16 mouse cellular contexts compared by ENCODE assay signal in genomic region chr7:99531408-99531970, GRCm38 (mm10). TPM values are rescaled to one million over a fixed set of nuclear protein-coding genes. Genes with fewer than 3 reads are reported as not detected.
DNase-seq lines count a peak whose midpoint lies in the region; ATAC-seq and TF ChIP-seq lines count a peak whose summit lies in the region.
"Had no signal": no experiment of that assay in that cellular context is flagged by ENCODE, and none has a peak within 500 bp of the region (broad histone marks: within the 10 kb centered on the region; RNA-seq: fewer than 3 reads in every experiment).

No protein-coding gene starts in this region.

- H3K9ac ChIP-seq in heart, embryonic 13.5 days = no peak overlapping the region
- H3K9ac ChIP-seq in liver, embryonic 11.5 days (ENCODE audit: low read depth, low read length) = peak overlapping the region; percentile 54
- H3K9ac ChIP-seq: hindbrain, embryonic 15.5 days; neural tube, embryonic 12.5 days had no signal

- no peak overlapping the region for H3K4me2 ChIP-seq in heart, embryonic 13.5 days
- H3K4me2 ChIP-seq in liver, embryonic 11.5 days = peak overlapping the region; percentile 46
- H3K4me2 ChIP-seq: hindbrain, embryonic 15.5 days; neural tube, embryonic 12.5 days had no signal

- no peak overlapping the region for H3K4me3 ChIP-seq in heart, embryonic 13.5 days
- no peak overlapping the region for H3K4me3 ChIP-seq in brown adipose tissue, adult 24 weeks (ENCODE audit: insufficient read depth, low read depth, low read length)
- no peak overlapping the region for H3K4me3 ChIP-seq in liver, embryonic 11.5 days (ENCODE audit: low read depth, low read length)
- peak overlapping the region; percentile 89 for H3K4me3 ChIP-seq in megakaryocyte, embryonic 14.5 days (replicated peaks)
- H3K4me3 ChIP-seq in lung, adult 2 months (replicated peaks; ENCODE audit: extremely low read depth, low read depth, low read length) = no peak overlapping the region
- H3K4me3 ChIP-seq: embryonic facial prominence, embryonic 10.5 days; hindbrain, embryonic 15.5 days; neural tube, embryonic 12.5 days had no signal

- WGBS in heart, embryonic 13.5 days = 71% methylated on average over 3 of the region's 3 CpGs
- WGBS in liver, embryonic 11.5 days = 42% methylated on average over 3 of the region's 3 CpGs
- WGBS in lung, adult 2 months = 58% methylated on average over 3 of the region's 3 CpGs

- TF ChIP-seq CTCF in lung, adult 2 months (IDR thresholded peaks at IDR 0.05; ENCODE audit: insufficient read depth, low read length) = no peak

- no peaks in the 10 kb centered on the region for H3K9me3 ChIP-seq in heart, embryonic 13.5 days
- no peaks in the 10 kb centered on the region for H3K9me3 ChIP-seq in liver, embryonic 11.5 days (ENCODE audit: control insufficient read depth, low read length)
- H3K9me3 ChIP-seq in megakaryocyte, embryonic 14.5 days = no peaks in the 10 kb centered on the region
- H3K9me3 ChIP-seq: embryonic facial prominence, embryonic 10.5 days; hindbrain, embryonic 15.5 days; neural tube, embryonic 12.5 days had no signal

- H3K36me3 ChIP-seq in heart, embryonic 13.5 days = no peaks in the 10 kb centered on the region
- H3K36me3 ChIP-seq in liver, embryonic 11.5 days (ENCODE audit: control insufficient read depth, insufficient read depth, low read length) = no peaks in the 10 kb centered on the region
- H3K36me3 ChIP-seq in megakaryocyte, embryonic 14.5 days (replicated peaks; ENCODE audit: low read length) = peaks cover 5% of the 10 kb centered on the region
- H3K36me3 ChIP-seq: embryonic facial prominence, embryonic 10.5 days; hindbrain, embryonic 15.5 days; neural tube, embryonic 12.5 days had no signal

- H3K27me3 ChIP-seq in heart, embryonic 13.5 days (replicated peaks) = no peaks in the 10 kb centered on the region
- H3K27me3 ChIP-seq in liver, embryonic 11.5 days (replicated peaks; ENCODE audit: control insufficient read depth, insufficient read depth, low read length) = no peaks in the 10 kb centered on the region
- H3K27me3 ChIP-seq in megakaryocyte, embryonic 14.5 days (replicated peaks) = no peaks in the 10 kb centered on the region
- H3K27me3 ChIP-seq: hindbrain, embryonic 15.5 days; neural tube, embryonic 12.5 days had no signal

- H3K4me1 ChIP-seq in heart, embryonic 13.5 days = peaks cover 43% of the 10 kb centered on the region
- H3K4me1 ChIP-seq in brown adipose tissue, adult 24 weeks (ENCODE audit: control insufficient read depth, insufficient read depth, insufficient read length, low read length) = no peaks in the 10 kb centered on the region
- H3K4me1 ChIP-seq in liver, embryonic 11.5 days (replicated peaks; ENCODE audit: control insufficient read depth, insufficient read depth, low read length) = peaks cover 55% of the 10 kb centered on the region
- H3K4me1 ChIP-seq in megakaryocyte, embryonic 14.5 days = peaks cover 83% of the 10 kb centered on the region
- H3K4me1 ChIP-seq in lung, adult 2 months (ENCODE audit: control insufficient read depth, insufficient read depth, low read length) = peaks cover 3% of the 10 kb centered on the region

- TF ChIP-seq POLR2A in lung, adult 2 months (IDR thresholded peaks at IDR 0.05; ENCODE audit: borderline replicate concordance, extremely low read depth, low read depth, low read length) = no peak

- H3K27ac ChIP-seq in heart, embryonic 13.5 days (replicated peaks) = peak overlapping the region; percentile 32
- H3K27ac ChIP-seq in brown adipose tissue, adult 24 weeks (replicated peaks; ENCODE audit: low read depth, low read length) = peak overlapping the region; percentile 55
- peak overlapping the region; percentile 85 for H3K27ac ChIP-seq in liver, embryonic 11.5 days (ENCODE audit: low read depth, low read length)
- H3K27ac ChIP-seq: embryonic facial prominence, embryonic 10.5 days; hindbrain, embryonic 15.5 days; neural tube, embryonic 12.5 days had no signal

- no peak for DNase-seq in heart, adult 8-10 months (ENCODE audit: low spot score)
- DNase-seq in liver, embryonic 11.5 days (ENCODE audit: low spot score) = no peak
- no peak for DNase-seq in lung, adult 2 months
- no peak for DNase-seq in cerebellum, adult 8-10 months
- DNase-seq in embryo, embryonic 9.5 days (ENCODE audit: extremely low spot score) = no peak
- DNase-seq: cerebellum, adult 9-11 months; kidney, adult 11 months; kidney, postnatal 14 days; layer of hippocampus, adult 9-11 months; thymus, postnatal 14 days had no signal

- ATAC-seq in heart, embryonic 13.5 days (ENCODE audit: extremely low read depth, insufficient number of reproducible peaks, low FRiP score, low TSS enrichment) = no peak
- no peak for ATAC-seq in liver, embryonic 11.5 days (replicated peaks; ENCODE audit: low FRiP score)

RNA-seq across cellular contexts. Expression of gene Arrb1, which starts 3.8 kb away (rescaled TPM):
- polyA plus RNA-seq in heart, embryonic 13.5 days (2015; fragmentation: Nextera tagmentation; extraction: Ambion mirVana) = 6.8 and 8.4 TPM in 2 replicates
- total RNA-seq in heart, adult 8-10 months (2022) = 10 to 100 TPM; 16.2 to 28.4 (median 19.5) TPM
- 10.7 and 14.7 TPM in 2 replicates for polyA plus RNA-seq in brown adipose tissue, adult 24 weeks (2012; ENCODE audit: insufficient read depth, insufficient read length, missing spikeins)
- 27.9 and 28.9 TPM in 2 replicates for polyA plus RNA-seq in liver, embryonic 11.5 days (2014; fragmentation: Nextera tagmentation; extraction: Ambion mirVana)
- polyA plus RNA-seq in megakaryocyte, embryonic 14.5 days (2012; ENCODE audit: insufficient read depth, low replicate concordance) = 11.2 and 43.4 TPM in 2 replicates
- 131 and 161 TPM in 2 replicates for polyA plus RNA-seq in lung, adult 2 months (2012; rRNA removed)

RNA-seq across cellular contexts. Expression of gene Rps3, which starts 48.0 kb away (rescaled TPM):
- polyA plus RNA-seq in heart, embryonic 13.5 days (2015; fragmentation: Nextera tagmentation; extraction: Ambion mirVana) = 492 and 539 TPM in 2 replicates
- total RNA-seq in heart, adult 8-10 months (2022) = 100 to 1,000 TPM; 305 to 381 (median 333) TPM
- polyA plus RNA-seq in brown adipose tissue, adult 24 weeks (2012; ENCODE audit: insufficient read depth, insufficient read length, missing spikeins) = 458 and 609 TPM in 2 replicates
- 934 and 944 TPM in 2 replicates for polyA plus RNA-seq in liver, embryonic 11.5 days (2014; fragmentation: Nextera tagmentation; extraction: Ambion mirVana)
- 128 and 530 TPM in 2 replicates for polyA plus RNA-seq in megakaryocyte, embryonic 14.5 days (2012; ENCODE audit: insufficient read depth, low replicate concordance)
- 206 and 308 TPM in 2 replicates for polyA plus RNA-seq in lung, adult 2 months (2012; rRNA removed)

Comparison
In these comparisons a context has a peak if more than half of its experiments do, and no peak if none do; other contexts are left out.
1. H3K27ac ChIP-seq: peak in every context shown above with its lines; median percentile 85 in liver, embryonic 11.5 days; 55 in brown adipose tissue, adult 24 weeks; 32 in heart, embryonic 13.5 days.